In the genomic region with DNA sequence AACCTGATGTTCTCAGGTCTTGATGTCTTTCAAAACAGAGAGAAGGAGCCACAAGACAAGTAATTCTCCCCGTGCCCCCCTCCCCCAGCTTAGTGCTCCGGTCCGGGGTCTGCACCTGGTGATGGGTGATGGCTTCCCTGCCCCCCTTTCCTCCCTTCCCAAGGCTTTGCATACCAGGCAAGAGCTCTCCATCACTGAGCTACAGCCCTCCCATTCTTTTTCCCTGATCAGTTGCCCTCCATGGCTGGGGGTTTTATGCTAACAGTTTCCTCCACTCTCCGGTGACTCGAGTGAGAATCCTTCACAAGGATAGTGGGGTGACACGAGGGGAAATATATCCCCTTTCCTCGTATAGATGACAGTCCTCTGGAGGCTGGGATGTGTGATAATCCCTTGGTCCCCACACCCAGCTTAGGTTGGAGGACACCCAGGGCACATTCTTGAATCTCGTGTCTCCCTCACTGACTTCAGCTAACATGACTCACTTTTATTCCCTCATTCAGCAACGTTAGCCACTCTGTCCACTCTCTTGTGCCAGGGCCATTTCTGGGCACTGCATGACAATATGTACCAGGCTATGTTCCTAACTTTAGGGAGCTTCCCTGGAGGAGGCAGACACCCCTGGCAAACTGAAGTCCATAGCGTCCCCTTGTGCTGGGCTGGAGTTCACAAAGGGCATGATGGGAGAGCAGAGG, we compare ENCODE assay signal across 21 mouse cellular contexts.
DNase-seq lines count a peak whose midpoint lies in the region; ATAC-seq lines count a peak whose summit lies in the region.
"Had no signal": no experiment of that assay in that cellular context is flagged by ENCODE, and none has a peak within 500 bp of the region (broad histone marks: within the 10 kb centered on the region; RNA-seq: fewer than 3 reads in every experiment).

No protein-coding gene starts in this region.

- 0 out of 2 replicates have a peak, but pooled peaks cover 4% of the 10 kb centered on the region for H3K9me3 ChIP-seq in embryonic facial prominence, embryonic 15.5 days (replicated peaks)
- H3K9me3 ChIP-seq in embryonic facial prominence, embryonic 10.5 days: 0 out of 2 replicates have a peak, but pooled peaks cover 1% of the 10 kb centered on the region
- peaks cover 2% of the 10 kb centered on the region; the same call in 1 of the 2 replicates for H3K9me3 ChIP-seq in heart, embryonic 16.5 days (replicated peaks; ENCODE audit: control insufficient read depth, low read length)
- peaks cover 2% of the 10 kb centered on the region; the same call in 1 of the 2 replicates for H3K9me3 ChIP-seq in forebrain, embryonic 16.5 days (ENCODE audit: control insufficient read depth, low read length)
- H3K9me3 ChIP-seq: embryonic facial prominence, embryonic 13.5 days; forebrain, embryonic 10.5 days; liver, embryonic 13.5 days; midbrain, embryonic 15.5 days; stomach, embryonic 15.5 days had no signal

- intact Hi-C loops in heart, postnatal 14 days (cut with DNase I): no loop called here

- H3K4me2 ChIP-seq in embryonic facial prominence, embryonic 15.5 days (replicated peaks): no peak overlapping the region
- H3K4me2 ChIP-seq in heart, embryonic 16.5 days (ENCODE audit: low read depth, low read length): no peak overlapping the region
- H3K4me2 ChIP-seq in forebrain, embryonic 16.5 days (ENCODE audit: low read length): no peak overlapping the region
- H3K4me2 ChIP-seq: embryonic facial prominence, embryonic 13.5 days; hindbrain, embryonic 12.5 days; liver, embryonic 13.5 days; midbrain, embryonic 15.5 days; stomach, embryonic 15.5 days had no signal

- H3K4me3 ChIP-seq in embryonic facial prominence, embryonic 15.5 days (replicated peaks): no peak overlapping the region
- H3K4me3 ChIP-seq in embryonic facial prominence, embryonic 10.5 days: no peak overlapping the region
- H3K4me3 ChIP-seq in heart, embryonic 16.5 days (ENCODE audit: low read length): no peak overlapping the region
- no peak overlapping the region for H3K4me3 ChIP-seq in forebrain, embryonic 16.5 days (replicated peaks; ENCODE audit: low read length)
- H3K4me3 ChIP-seq: embryonic facial prominence, embryonic 13.5 days; forebrain, embryonic 10.5 days; hindbrain, embryonic 12.5 days; layer of hippocampus, adult 2 months; liver, embryonic 13.5 days; megakaryocyte, embryonic 14.5 days; midbrain, embryonic 15.5 days; stomach, embryonic 15.5 days had no signal

- DNase-seq in embryonic facial prominence, embryonic 10.5 days (ENCODE audit: low spot score): no peak
- no peak for DNase-seq in heart, postnatal 14 days
- DNase-seq in urinary bladder, postnatal 14 days (ENCODE audit: low spot score): peak; percentile 57
- DNase-seq in urinary bladder, adult 2 months (ENCODE audit: low spot score): no peak
- DNase-seq in cerebellum, postnatal 10 days: no peak
- DNase-seq: adrenal gland, postnatal 10 days; cerebellum, adult 2 months; liver, embryonic 13.5 days; spleen, adult 18-20 months; thymus, postnatal 14 days had no signal

- ATAC-seq in embryonic facial prominence, embryonic 15.5 days (ENCODE audit: insufficient number of reproducible peaks, low FRiP score, low TSS enrichment, low read depth): no peak
- ATAC-seq in heart, embryonic 16.5 days (replicated peaks; ENCODE audit: extremely low read depth, insufficient read depth, low FRiP score): no peak
- ATAC-seq in forebrain, embryonic 16.5 days: no peak
- ATAC-seq: inflammation-experienced regulatory T-cells, adult 6 months; midbrain, embryonic 15.5 days had no signal

- no peaks in the 10 kb centered on the region for H3K27me3 ChIP-seq in embryonic facial prominence, embryonic 15.5 days
- no peaks in the 10 kb centered on the region for H3K27me3 ChIP-seq in embryonic facial prominence, embryonic 10.5 days (replicated peaks; ENCODE audit: low read depth, poor library complexity, severe bottlenecking)
- H3K27me3 ChIP-seq in heart, embryonic 16.5 days (ENCODE audit: control insufficient read depth, insufficient read depth, low read length): no peaks in the 10 kb centered on the region
- H3K27me3 ChIP-seq in forebrain, embryonic 16.5 days (replicated peaks; ENCODE audit: control insufficient read depth, insufficient read depth, low read length): 0 out of 2 replicates have a peak, but pooled peaks cover 2% of the 10 kb centered on the region
- H3K27me3 ChIP-seq: liver, embryonic 13.5 days; midbrain, embryonic 15.5 days; stomach, embryonic 15.5 days had no signal

- H3K4me1 ChIP-seq in embryonic facial prominence, embryonic 15.5 days: peaks cover 23% of the 10 kb centered on the region
- peaks cover 12% of the 10 kb centered on the region for H3K4me1 ChIP-seq in embryonic facial prominence, embryonic 10.5 days
- peaks cover 7% of the 10 kb centered on the region; the same call in 1 of the 2 replicates for H3K4me1 ChIP-seq in heart, embryonic 16.5 days (ENCODE audit: control insufficient read depth, insufficient read depth, low read length)
- no peaks in the 10 kb centered on the region for H3K4me1 ChIP-seq in forebrain, embryonic 16.5 days (replicated peaks; ENCODE audit: control insufficient read depth, insufficient read depth, low read length)
- H3K4me1 ChIP-seq: hindbrain, embryonic 12.5 days; megakaryocyte, embryonic 14.5 days; midbrain, embryonic 15.5 days had no signal

- 74% methylated on average over 10 of the region's 10 CpGs for WGBS in embryonic facial prominence, embryonic 15.5 days
- 88% methylated on average over 10 of the region's 10 CpGs for WGBS in embryonic facial prominence, embryonic 10.5 days
- WGBS in heart, embryonic 16.5 days: 69% methylated on average over 10 of the region's 10 CpGs
- 84% methylated on average over 10 of the region's 10 CpGs for WGBS in forebrain, embryonic 16.5 days

- no peaks in the 10 kb centered on the region for H3K36me3 ChIP-seq in embryonic facial prominence, embryonic 15.5 days
- H3K36me3 ChIP-seq in embryonic facial prominence, embryonic 10.5 days (replicated peaks): no peaks in the 10 kb centered on the region
- H3K36me3 ChIP-seq in heart, embryonic 16.5 days (ENCODE audit: control insufficient read depth, insufficient read depth): no peaks in the 10 kb centered on the region
- no peaks in the 10 kb centered on the region for H3K36me3 ChIP-seq in forebrain, embryonic 16.5 days (ENCODE audit: control insufficient read depth, insufficient read depth)
- H3K36me3 ChIP-seq: embryonic facial prominence, embryonic 13.5 days; forebrain, embryonic 10.5 days; hindbrain, embryonic 12.5 days; liver, embryonic 13.5 days; midbrain, embryonic 15.5 days; stomach, embryonic 15.5 days had no signal

- 0 out of 2 replicates have a peak overlapping the region, but pooled peaks have one; percentile 28 for H3K27ac ChIP-seq in embryonic facial prominence, embryonic 15.5 days (replicated peaks)
- H3K27ac ChIP-seq in embryonic facial prominence, embryonic 10.5 days (replicated peaks): no peak overlapping the region
- H3K27ac ChIP-seq in heart, embryonic 16.5 days (ENCODE audit: low read length): 0 out of 2 replicates have a peak overlapping the region, but pooled peaks have one; percentile 19
- H3K27ac ChIP-seq in forebrain, embryonic 16.5 days (ENCODE audit: low read length): no peak overlapping the region
- H3K27ac ChIP-seq: embryonic facial prominence, embryonic 13.5 days; forebrain, embryonic 10.5 days; hindbrain, embryonic 12.5 days; layer of hippocampus, adult 2 months; liver, embryonic 13.5 days; midbrain, embryonic 15.5 days; stomach, embryonic 15.5 days had no signal

- no peak overlapping the region for H3K9ac ChIP-seq in embryonic facial prominence, embryonic 15.5 days
- H3K9ac ChIP-seq in heart, embryonic 16.5 days (ENCODE audit: low read length): no peak overlapping the region
- H3K9ac ChIP-seq in forebrain, embryonic 16.5 days (replicated peaks; ENCODE audit: low read depth, low read length): no peak overlapping the region
- H3K9ac ChIP-seq: embryonic facial prominence, embryonic 13.5 days; hindbrain, embryonic 12.5 days; liver, embryonic 13.5 days; midbrain, embryonic 15.5 days; stomach, embryonic 15.5 days had no signal

Comparison
In these comparisons a context has a peak if more than half of its experiments do, and no peak if none do; other contexts are left out.
1. H3K27ac ChIP-seq: peak in embryonic facial prominence, embryonic 15.5 days (single experiment) and heart, embryonic 16.5 days (single experiment); none in embryonic facial prominence, embryonic 10.5 days (single experiment) and forebrain, embryonic 16.5 days (single experiment).